Mouse (Mus musculus) intestine, embryonic 14.5 days (tissue): ENCODE measurements around the gene Dr1. TPM values are rescaled to one million over a fixed set of nuclear protein-coding genes. Genes with fewer than 3 reads are reported as not detected.

Experiments used
- polyA plus RNA-seq: library from polyadenylated mRNA; unstranded; fragments of >200 nt; fragmentation: Nextera tagmentation; extraction: Ambion mirVana; gene quantifications from 2 replicates; pipeline ENCODE4 v1.2.1, GENCODE M21; 2014

Dr1 gene
- polyA plus RNA-seq, 1 experiment from 2014 or later: 45.0 TPM

Other genes starting within 250 kb of the Dr1 start
- gene Mtf2, start 203.2 kb upstream of the Dr1 start, polyA plus RNA-seq: 96.6 and 108 TPM in 2 replicates
- gene Tmed5, start 136.3 kb upstream of the Dr1 start, polyA plus RNA-seq: 41.4 and 47.2 TPM in 2 replicates
- 8.6 and 11.1 TPM in 2 replicates for gene Ccdc18, start 136.0 kb upstream of the Dr1 start, polyA plus RNA-seq
- 3.0 and 3.3 TPM in 2 replicates for gene Pigg, start 43.7 kb downstream of the Dr1 start, polyA plus RNA-seq
- gene Gm42517, start 99.0 kb downstream of the Dr1 start, polyA plus RNA-seq: not detected in 2 replicates
- 0.19 and 0.34 TPM in 2 replicates for gene Pde6b, start 119.5 kb downstream of the Dr1 start, polyA plus RNA-seq
- 452 and 522 TPM in 2 replicates for gene Atp5k, start 165.6 kb downstream of the Dr1 start, polyA plus RNA-seq
- 0.07 and 0.50 TPM in 2 replicates for gene Mfsd7a, start 180.0 kb downstream of the Dr1 start, polyA plus RNA-seq
- 20.9 and 24.9 TPM in 2 replicates for gene Pcgf3, start 192.3 kb downstream of the Dr1 start, polyA plus RNA-seq